Mouse (Mus musculus) A20 (cell line): ENCODE results near the gene Camkk1.

ENCODE experiments used
- DNase-seq: peaks from one replicate; pipeline ENCODE4 v3.0.0-alpha.2; 2011; ENCODE audit warnings: low read depth, low spot score

The Camkk1 gene

GRCm38 (mm10) chr11:73018471-73019146, at the start of gene Camkk1:
Gene Camkk1, plus strand, starts transcription at chr11:73019008.
- DNase-seq = peak; percentile 93

- DNase-seq = no peak
These were observed 43.8 kb upstream of the Camkk1 start for GRCm38 (mm10) chr11:72974995-72975503.

GRCm38 (mm10) chr11:72982516-72982915, 36.3 kb upstream of the Camkk1 start:
- no peak for DNase-seq

GRCm38 (mm10) chr11:72983283-72983682, 35.5 kb upstream of the Camkk1 start:
- peak; percentile 48 for DNase-seq

GRCm38 (mm10) chr11:72986745-72987144, 32.1 kb upstream of the Camkk1 start:
- DNase-seq = no peak

GRCm38 (mm10) chr11:72987234-72987633, 31.6 kb upstream of the Camkk1 start:
- no peak for DNase-seq

GRCm38 (mm10) chr11:72987807-72988206, 31.0 kb upstream of the Camkk1 start:
- no peak for DNase-seq

GRCm38 (mm10) chr11:72989044-72989443, 29.8 kb upstream of the Camkk1 start:
- DNase-seq = no peak

- no peak for DNase-seq
These were observed 28.1 kb upstream of the Camkk1 start for GRCm38 (mm10) chr11:72990688-72991087.

- no peak for DNase-seq
These were observed 26.8 kb upstream of the Camkk1 start for GRCm38 (mm10) chr11:72991961-72992360.

- no peak for DNase-seq
These were observed 22.5 kb upstream of the Camkk1 start for GRCm38 (mm10) chr11:72996346-72996745.

GRCm38 (mm10) chr11:72996781-72997180, 22.0 kb upstream of the Camkk1 start:
- DNase-seq = no peak

- no peak for DNase-seq
These were observed 21.1 kb upstream of the Camkk1 start for GRCm38 (mm10) chr11:72997529-72998326.

GRCm38 (mm10) chr11:72998771-72999170, 20.0 kb upstream of the Camkk1 start, which contains the start of gene P2rx1:
Gene P2rx1, plus strand, starts transcription at chr11:72999103.
- no peak for DNase-seq

- DNase-seq = peak; percentile 74
These were observed 17.8 kb upstream of the Camkk1 start for GRCm38 (mm10) chr11:73001029-73001428.

- DNase-seq = peak; percentile 79
These were observed 12.4 kb upstream of the Camkk1 start for GRCm38 (mm10) chr11:73006377-73006776.

- DNase-seq = no peak
These were observed 11.7 kb upstream of the Camkk1 start for GRCm38 (mm10) chr11:73007113-73007512.

- DNase-seq = peak; percentile 71
These were observed 10.9 kb upstream of the Camkk1 start for GRCm38 (mm10) chr11:73007698-73008481.

- no peak for DNase-seq
These were observed 10.0 kb upstream of the Camkk1 start for GRCm38 (mm10) chr11:73008826-73009225.

GRCm38 (mm10) chr11:73009531-73010274, 9.1 kb upstream of the Camkk1 start:
- peak; percentile 32 for DNase-seq

- DNase-seq = no peak
These were observed 4.8 kb upstream of the Camkk1 start for GRCm38 (mm10) chr11:73013981-73014380.
